Mouse (Mus musculus) right cerebral cortex, postnatal 10 days (tissue): Measurements from ENCODE around the gene Tbx5.
"Not testable (repeated sequence)": the region's sequence is repeated elsewhere in the genome, so short reads cannot be mapped to it uniquely, and the experiment has no call there.

ENCODE experiments used
- DNase-seq, 2 experiments: peaks; one replicate each; pipeline ENCODE4 v3.0.0; 2021; ENCODE audit warnings: low spot score in 2 of 2

The Tbx5 gene

GRCm38 (mm10) chr5:119842701-119843393, 10.4 kb downstream of the Tbx5 start:
- DNase-seq = no peak

DNA sequence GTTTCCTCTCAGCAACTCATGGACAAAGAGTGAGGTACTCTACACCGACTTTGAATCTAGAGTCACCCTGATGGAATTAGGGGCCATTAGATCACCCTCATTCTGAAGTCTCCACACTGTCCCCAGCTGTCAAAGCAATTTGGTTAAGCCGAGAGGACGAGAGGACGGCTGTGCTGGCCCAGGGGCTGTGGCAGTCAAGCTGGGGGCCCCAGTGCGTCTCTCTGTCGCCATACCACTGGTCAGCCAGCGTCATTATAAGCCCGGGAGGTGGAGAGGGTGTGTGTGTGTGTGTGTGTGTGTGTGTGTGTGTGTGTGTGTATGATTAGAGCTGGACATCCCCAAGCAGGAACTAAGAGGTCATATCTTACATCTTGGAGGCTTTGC, 10.9 kb downstream of the Tbx5 start:
- no peak for DNase-seq

GRCm38 (mm10) chr5:119844366-119844765, 11.9 kb downstream of the Tbx5 start:
- DNase-seq = no peak

- peak in 1 of 2 experiments; percentile 37 for DNase-seq
These were observed 12.5 kb downstream of the Tbx5 start for GRCm38 (mm10) chr5:119844994-119845393.

GRCm38 (mm10) chr5:119857052-119857451, 24.6 kb downstream of the Tbx5 start:
- no peak for DNase-seq

GRCm38 (mm10) chr5:119861301-119861700, 28.8 kb downstream of the Tbx5 start:
- no peak for DNase-seq

- no peak for DNase-seq
These were observed 30.0 kb downstream of the Tbx5 start for GRCm38 (mm10) chr5:119862431-119862830.

DNA sequence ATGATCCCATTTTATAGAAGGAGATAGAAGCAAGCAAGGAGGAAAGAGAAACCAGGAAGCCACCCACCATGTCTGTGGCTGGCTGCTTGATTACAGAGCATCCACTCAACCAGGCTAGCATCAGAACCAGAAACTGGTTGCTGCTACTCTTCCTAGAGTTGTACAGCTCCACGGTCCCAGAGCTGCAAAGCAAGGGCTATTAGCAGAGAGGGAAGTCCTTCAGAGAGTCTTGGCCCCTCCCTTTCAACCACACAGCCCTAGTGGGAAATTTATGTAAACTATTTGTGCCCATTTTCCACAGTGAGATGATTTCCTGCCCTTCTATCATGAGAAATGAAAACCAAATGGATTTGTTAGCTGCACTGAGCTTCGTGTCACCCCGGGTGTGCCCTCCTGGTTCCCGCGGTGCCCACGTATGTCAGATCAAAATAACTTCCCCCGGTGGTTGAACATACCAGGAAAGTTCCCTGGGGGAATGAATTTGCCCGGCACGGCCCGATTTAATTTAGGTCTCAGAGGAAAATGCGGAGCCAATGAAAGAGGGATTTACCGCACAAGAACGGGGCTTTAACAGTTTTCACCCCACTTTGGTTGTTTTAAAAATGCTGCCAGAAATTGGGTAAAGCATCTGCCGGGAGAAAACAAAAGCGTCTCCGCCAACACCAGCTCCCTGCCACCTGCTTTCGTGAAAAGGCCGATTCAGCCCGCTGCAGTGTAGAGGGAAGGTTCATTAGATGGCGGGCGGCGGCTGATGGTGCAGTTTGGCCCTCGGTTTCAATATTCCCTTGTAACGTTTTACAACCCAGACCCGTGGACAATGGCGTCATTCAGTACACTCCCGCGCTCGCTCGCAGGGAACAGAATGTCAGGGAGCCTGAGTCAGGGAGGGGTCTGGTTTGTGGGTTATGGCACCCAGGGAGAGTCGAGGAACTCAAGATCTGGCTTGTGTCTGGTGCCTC, 34.1 kb downstream of the Tbx5 start:
- DNase-seq = peak; percentile 54 to 57

DNA sequence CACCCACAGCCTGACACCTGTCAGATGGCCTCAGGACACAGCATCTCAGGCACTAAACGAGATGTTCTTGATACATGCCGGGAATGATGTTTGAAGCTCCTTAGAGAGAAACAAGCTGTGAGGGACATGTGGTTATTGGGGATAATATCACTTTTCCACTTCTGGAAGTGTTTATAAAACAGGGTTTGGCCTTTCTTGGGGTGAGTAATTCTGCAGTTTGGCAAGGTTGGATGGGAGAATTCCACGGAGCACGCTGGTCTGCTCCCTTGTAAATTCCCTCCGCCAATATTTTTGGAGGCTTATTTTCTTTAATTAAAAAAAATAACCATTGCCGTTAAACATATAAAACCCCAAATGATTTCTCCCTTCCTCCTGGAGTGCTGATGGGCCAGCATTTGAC, 35.5 kb downstream of the Tbx5 start:
- no peak for DNase-seq

GRCm38 (mm10) chr5:119875421-119875820, 43.0 kb downstream of the Tbx5 start:
- DNase-seq = no peak

GRCm38 (mm10) chr5:119877185-119877584, 44.7 kb downstream of the Tbx5 start:
- DNase-seq = no peak

DNA sequence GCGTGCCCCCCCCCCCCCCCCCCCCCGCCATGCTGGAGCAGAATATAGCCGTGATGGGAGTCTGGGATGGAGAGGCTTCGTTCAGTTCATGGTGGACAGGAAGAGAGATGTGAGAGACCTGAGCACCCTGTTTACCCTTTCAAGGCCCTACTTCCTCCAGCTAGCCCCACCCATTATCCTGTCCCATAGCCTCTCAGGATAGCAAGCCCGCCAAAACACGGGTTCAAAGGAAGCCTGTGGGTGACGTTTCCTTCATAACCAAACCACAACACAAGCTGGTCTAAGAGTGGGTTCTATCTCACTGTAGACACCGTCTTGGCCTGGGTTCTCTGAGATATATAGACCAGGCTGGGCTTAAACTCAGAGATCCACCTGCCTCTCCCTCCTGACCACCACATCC, 53.1 kb downstream of the Tbx5 start:
- no peak for DNase-seq

- no peak for DNase-seq
These were observed 54.9 kb downstream of the Tbx5 start for GRCm38 (mm10) chr5:119887381-119887780.

DNA sequence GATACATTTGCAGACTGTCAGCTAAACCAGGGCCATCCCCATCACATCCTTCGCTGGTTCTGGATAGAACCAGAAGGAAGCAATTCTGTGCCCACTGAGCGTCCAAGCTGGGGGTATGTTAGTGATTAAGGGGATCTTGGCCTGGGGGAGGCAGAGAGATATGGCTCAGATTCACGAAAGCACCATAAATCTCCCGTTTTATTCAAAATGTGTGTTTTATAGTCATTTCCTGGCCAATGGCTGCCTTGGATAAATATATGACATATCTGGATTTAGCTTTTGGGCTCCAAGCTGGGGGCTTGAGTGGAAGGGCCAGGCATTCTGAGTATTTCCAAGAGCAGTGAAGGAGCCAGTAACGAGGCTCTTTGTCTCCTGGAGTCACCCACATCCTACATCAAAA, 59.5 kb downstream of the Tbx5 start:
- no peak for DNase-seq

DNA sequence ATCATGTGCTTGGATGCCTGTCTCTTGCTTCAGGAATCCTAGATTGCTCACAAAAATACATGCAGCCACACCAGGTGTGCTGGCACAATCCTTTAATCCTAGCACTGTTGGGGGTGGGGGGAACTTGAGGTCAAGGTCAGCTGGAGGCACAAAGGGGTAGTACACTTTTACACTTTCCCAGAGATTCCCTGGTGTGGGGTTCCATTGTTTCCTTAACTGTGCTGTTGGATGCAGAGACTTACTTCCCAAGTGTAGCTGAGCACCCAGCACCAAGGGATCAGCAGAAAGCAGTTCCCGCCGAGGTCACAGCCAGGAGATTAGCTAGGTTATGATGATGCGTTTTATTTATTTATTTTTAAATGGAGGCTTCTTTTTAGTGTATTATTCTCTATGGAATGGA, 60.6 kb downstream of the Tbx5 start:
- DNase-seq = no peak

GRCm38 (mm10) chr5:119896605-119897004, 64.1 kb downstream of the Tbx5 start:
- DNase-seq = no peak

DNA sequence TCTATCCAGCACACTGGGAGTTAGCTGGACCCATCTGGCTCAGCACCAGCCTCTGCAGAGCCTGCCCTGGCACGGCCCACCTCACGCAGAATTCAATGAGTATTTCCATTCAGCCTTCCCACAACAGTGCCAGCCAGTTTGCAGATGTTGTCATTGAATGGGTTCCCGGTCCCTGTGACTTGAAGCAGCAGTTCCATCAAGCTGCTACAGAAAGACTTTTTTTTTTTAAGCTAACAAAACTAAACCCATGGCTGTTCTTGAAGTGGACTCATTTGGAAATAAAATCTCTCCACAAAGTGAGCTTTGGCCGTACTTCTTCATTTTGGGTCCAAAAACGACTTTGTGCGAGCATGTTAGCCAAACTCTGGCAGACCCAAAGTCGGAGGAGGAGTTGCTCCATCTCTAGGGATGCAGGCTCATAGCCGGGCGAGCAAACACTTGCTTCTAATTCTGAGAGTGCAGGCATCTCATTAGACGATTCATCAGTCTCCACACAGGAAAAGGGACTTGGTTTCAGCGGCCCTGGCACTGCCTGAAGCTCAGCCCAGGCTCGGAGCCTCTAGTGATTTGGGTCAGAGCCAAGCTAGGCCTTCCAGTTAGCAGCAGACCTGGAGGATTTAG, 84.2 kb downstream of the Tbx5 start:
- DNase-seq = peak; percentile 89 to 91

DNA sequence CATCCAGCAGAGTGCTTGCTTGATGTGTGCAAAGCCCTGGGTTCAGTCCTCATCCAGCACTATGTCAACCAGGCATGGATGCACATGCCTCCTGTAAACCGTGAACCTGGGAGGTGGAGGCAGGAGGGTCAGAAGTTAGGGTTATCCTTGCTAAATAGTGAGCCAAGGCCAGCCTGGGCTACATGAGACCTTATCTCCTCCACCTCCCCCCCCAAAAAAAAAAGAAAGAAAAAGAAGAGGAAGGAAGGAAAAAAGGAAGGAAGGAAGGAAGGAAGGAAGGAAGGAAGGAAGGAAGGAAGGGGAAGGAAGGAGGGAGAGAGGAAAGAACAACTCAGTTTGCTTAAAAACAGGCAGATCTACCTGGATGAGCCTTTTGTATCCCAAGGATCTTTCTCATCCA, 85.9 kb downstream of the Tbx5 start:
- not testable (repeated sequence) for DNase-seq

GRCm38 (mm10) chr5:119920941-119921340, 88.5 kb downstream of the Tbx5 start:
- DNase-seq = no peak

- no peak for DNase-seq
These were observed 89.8 kb downstream of the Tbx5 start for GRCm38 (mm10) chr5:119922229-119922628.
